Comparison of ENCODE assay signal across 26 mouse cellular contexts in genomic region chr11:55134407-55134806, GRCm38 (mm10). TPM values are rescaled to one million over a fixed set of nuclear protein-coding genes. Genes with fewer than 3 reads are reported as not detected.
"Had no signal": no experiment of that assay in that cellular context is flagged by ENCODE, and none has a peak within 500 bp of the region (broad histone marks: within the 10 kb centered on the region; RNA-seq: fewer than 3 reads in every experiment).

No protein-coding gene starts in this region.

- H3K4me2 ChIP-seq: kidney, embryonic 15.5 days; limb, embryonic 12.5 days; limb, embryonic 15.5 days; liver, embryonic 11.5 days; lung, embryonic 14.5 days; midbrain, embryonic 12.5 days; midbrain, embryonic 15.5 days; neural tube, embryonic 13.5 days; stomach, embryonic 15.5 days had no signal

- H3K9ac ChIP-seq: kidney, embryonic 15.5 days; limb, embryonic 12.5 days; limb, embryonic 15.5 days; liver, embryonic 14.5 days; liver, postnatal 0 days; lung, embryonic 14.5 days; midbrain, embryonic 12.5 days; midbrain, embryonic 15.5 days; neural tube, embryonic 13.5 days; stomach, embryonic 15.5 days had no signal

- H3K27ac ChIP-seq: kidney, embryonic 15.5 days; limb, embryonic 12.5 days; limb, embryonic 15.5 days; liver, embryonic 14.5 days; macrophage; midbrain, embryonic 12.5 days; midbrain, embryonic 15.5 days; neural tube, embryonic 13.5 days; stomach, embryonic 15.5 days had no signal

- H3K9me3 ChIP-seq: kidney, embryonic 15.5 days; limb, embryonic 12.5 days; limb, embryonic 15.5 days; midbrain, embryonic 12.5 days; midbrain, embryonic 15.5 days; neural tube, embryonic 13.5 days; stomach, embryonic 15.5 days had no signal

- H3K27me3 ChIP-seq: kidney, embryonic 15.5 days; limb, embryonic 12.5 days; limb, embryonic 15.5 days; midbrain, embryonic 12.5 days; midbrain, embryonic 15.5 days; neural tube, embryonic 13.5 days; stomach, embryonic 15.5 days had no signal

- H3K36me3 ChIP-seq: kidney, embryonic 15.5 days; limb, embryonic 12.5 days; limb, embryonic 15.5 days; midbrain, embryonic 12.5 days; midbrain, embryonic 15.5 days; neural tube, embryonic 13.5 days; stomach, embryonic 15.5 days had no signal

- H3K4me3 ChIP-seq: kidney, embryonic 15.5 days; limb, embryonic 12.5 days; limb, embryonic 15.5 days; midbrain, embryonic 12.5 days; midbrain, embryonic 15.5 days; neural tube, embryonic 13.5 days; stomach, embryonic 15.5 days had no signal

- ATAC-seq: liver, postnatal 0 days; lung, postnatal 0 days; midbrain, embryonic 15.5 days had no signal

- DNase-seq: kidney, adult 8-10 months; kidney, postnatal 10 days; kidney, postnatal 36 days; left cerebral cortex, postnatal 4 days; liver, postnatal 0 days; lung, embryonic 14.5 days; retina, postnatal 1 day; right cerebral cortex, postnatal 25 days; spleen, adult 18-20 months; thymus, adult 18-20 months; thymus, postnatal 14 days had no signal

- H3K4me1 ChIP-seq: kidney, embryonic 15.5 days; limb, embryonic 12.5 days; limb, embryonic 15.5 days; midbrain, embryonic 12.5 days; midbrain, embryonic 15.5 days; neural tube, embryonic 13.5 days; stomach, embryonic 15.5 days had no signal

RNA-seq across cellular contexts. Expression of gene Slc36a3, which starts 17.1 kb away (rescaled TPM):
- total RNA-seq: layer of hippocampus, postnatal 14 days; left cerebral cortex, adult 8-10 months; left cerebral cortex, postnatal 14 days; left cerebral cortex, postnatal 4 days had no signal
- polyA plus RNA-seq: kidney, embryonic 15.5 days; limb, embryonic 12.5 days; limb, embryonic 15.5 days; liver, embryonic 11.5 days; liver, embryonic 14.5 days; liver, postnatal 0 days; lung, embryonic 14.5 days; lung, postnatal 0 days; midbrain, embryonic 12.5 days; midbrain, embryonic 15.5 days; neural tube, embryonic 13.5 days had no signal

RNA-seq across cellular contexts. Expression of gene Slc36a2, which starts 50.5 kb away (rescaled TPM):
- total RNA-seq: neutrophil, adult 5-6 weeks had no signal
- polyA plus RNA-seq: macrophage; midbrain, embryonic 12.5 days had no signal

RNA-seq across cellular contexts. Expression of gene Ccdc69, which starts 56.5 kb away (rescaled TPM):
- total RNA-seq: layer of hippocampus, postnatal 14 days; left cerebral cortex, postnatal 4 days had no signal
- polyA plus RNA-seq: midbrain, embryonic 12.5 days had no signal
